Mouse (Mus musculus): ENCODE data around the gene Fam3c.

- TF ChIP-seq CTCF (IDR thresholded peaks at IDR 0.05; ENCODE audit: control insufficient read depth, insufficient read depth, low read length) (no peak), POLR2A (IDR thresholded peaks at IDR 0.05; ENCODE audit: borderline replicate concordance, control insufficient read depth, low read depth, low read length) (no peak)
Measured at GRCm38 (mm10) chr6:22258784-22259183, 97.3 kb downstream of the Fam3c start.
